Mouse (Mus musculus): ENCODE results near the gene Chd5. TPM values are rescaled to one million over a fixed set of nuclear protein-coding genes. Genes with fewer than 3 reads are reported as not detected.

The Chd5 gene
- polyA plus RNA-seq, 1 experiment from 2014 or later: 55.2 TPM

- WGBS: 1% methylated on average over 29 of the region's 29 CpGs
- peak overlapping the region; percentile 69 for H3K9ac ChIP-seq (ENCODE audit: low read depth, low read length)
- no peak overlapping the region for H3K27ac ChIP-seq (ENCODE audit: low read length)
- peaks cover 20% of the 10 kb centered on the region for H3K4me1 ChIP-seq (ENCODE audit: control insufficient read depth, insufficient read depth, low read length)
- peak; percentile 71 for ATAC-seq
- H3K27me3 ChIP-seq (ENCODE audit: control insufficient read depth, insufficient read depth, low read depth, low read length): peaks cover 72% of the 10 kb centered on the region
- peak overlapping the region; percentile 48 for H3K4me3 ChIP-seq (ENCODE audit: low read depth, low read length)
- H3K9me3 ChIP-seq (replicated peaks; ENCODE audit: control insufficient read depth, low read length, poor library complexity, severe bottlenecking): no peaks in the 10 kb centered on the region
- H3K4me2 ChIP-seq (ENCODE audit: low read length): peak overlapping the region; percentile 79
- no peaks in the 10 kb centered on the region for H3K36me3 ChIP-seq (ENCODE audit: control insufficient read depth, insufficient read depth, low read length)
These were observed 25.2 kb upstream of the Chd5 start for GRCm38 (mm10) chr4:152313211-152313632.

GRCm38 (mm10) chr4:152313934-152314333 is 24.5 kb upstream of the Chd5 start:
- Histone ChIP-seq H3K4me3 (ENCODE audit: low read depth, low read length) (peak overlapping the region; percentile 48), H3K4me1 (ENCODE audit: control insufficient read depth, insufficient read depth, low read length) (peaks cover 26% of the 10 kb centered on the region), H3K27ac (ENCODE audit: low read length) (no peak overlapping the region), H3K36me3 (ENCODE audit: control insufficient read depth, insufficient read depth, low read length) (no peaks in the 10 kb centered on the region), H3K9me3 (replicated peaks; ENCODE audit: control insufficient read depth, low read length, poor library complexity, severe bottlenecking) (no peaks in the 10 kb centered on the region), H3K4me2 (ENCODE audit: low read length) (peak overlapping the region; percentile 79), H3K9ac (ENCODE audit: low read depth, low read length) (peak overlapping the region; percentile 69), H3K27me3 (ENCODE audit: control insufficient read depth, insufficient read depth, low read depth, low read length) (peaks cover 77% of the 10 kb centered on the region)
- ATAC-seq: peak; percentile 56

GRCm38 (mm10) chr4:152315498-152316213 is 22.8 kb upstream of the Chd5 start:
- no peaks in the 10 kb centered on the region for H3K9me3 ChIP-seq (replicated peaks; ENCODE audit: control insufficient read depth, low read length, poor library complexity, severe bottlenecking)
- whole genome bisulfite sequencing: under 1% methylated on average over 43 of the region's 43 CpGs
- 0 out of 2 replicates have a peak overlapping the region, but pooled peaks have one; percentile 14 for H3K9ac ChIP-seq (ENCODE audit: low read depth, low read length)
- peak overlapping the region; percentile 50 for H3K4me2 ChIP-seq (ENCODE audit: low read length)
- H3K4me3 ChIP-seq (ENCODE audit: low read depth, low read length): peak overlapping the region; percentile 32
- H3K27me3 ChIP-seq (ENCODE audit: control insufficient read depth, insufficient read depth, low read depth, low read length): peaks cover 76% of the 10 kb centered on the region
- H3K36me3 ChIP-seq (ENCODE audit: control insufficient read depth, insufficient read depth, low read length): no peaks in the 10 kb centered on the region
- peaks cover 26% of the 10 kb centered on the region for H3K4me1 ChIP-seq (ENCODE audit: control insufficient read depth, insufficient read depth, low read length)
- no peak for ATAC-seq
- H3K27ac ChIP-seq (ENCODE audit: low read length): no peak overlapping the region

- Histone ChIP-seq H3K4me1 (ENCODE audit: control insufficient read depth, insufficient read depth, low read length) (peaks cover 21% of the 10 kb centered on the region), H3K9me3 (replicated peaks; ENCODE audit: control insufficient read depth, low read length, poor library complexity, severe bottlenecking) (no peaks in the 10 kb centered on the region), H3K36me3 (ENCODE audit: control insufficient read depth, insufficient read depth, low read length) (no peaks in the 10 kb centered on the region), H3K9ac (ENCODE audit: low read depth, low read length) (no peak overlapping the region), H3K4me2 (ENCODE audit: low read length) (no peak overlapping the region), H3K27me3 (ENCODE audit: control insufficient read depth, insufficient read depth, low read depth, low read length) (peaks cover 56% of the 10 kb centered on the region), H3K4me3 (ENCODE audit: low read depth, low read length) (no peak overlapping the region), H3K27ac (ENCODE audit: low read length) (no peak overlapping the region)
- no peak for ATAC-seq
- 81% methylated on average over 6 of the region's 6 CpGs for WGBS
These were observed 20.8 kb upstream of the Chd5 start for GRCm38 (mm10) chr4:152317631-152318033.

GRCm38 (mm10) chr4:152318517-152319234 is 19.8 kb upstream of the Chd5 start, which contains the start of gene Rnf207:
TSS of gene Rnf207 (minus strand) at chr4:152318993.
- Histone ChIP-seq H3K36me3 (ENCODE audit: control insufficient read depth, insufficient read depth, low read length) (no peaks in the 10 kb centered on the region), H3K9ac (ENCODE audit: low read depth, low read length) (peak within 1 kb of the TSS; percentile 52), H3K4me1 (ENCODE audit: control insufficient read depth, insufficient read depth, low read length) (peaks cover 12% of the 10 kb centered on the region), H3K27ac (ENCODE audit: low read length) (no peak within 1 kb of the TSS), H3K4me2 (ENCODE audit: low read length) (peak within 1 kb of the TSS; percentile 29; the same call in 1 of the 2 replicates), H3K27me3 (ENCODE audit: control insufficient read depth, insufficient read depth, low read depth, low read length) (peaks cover 53% of the 10 kb centered on the region), H3K4me3 (ENCODE audit: low read depth, low read length) (no peak within 1 kb of the TSS), H3K9me3 (replicated peaks; ENCODE audit: control insufficient read depth, low read length, poor library complexity, severe bottlenecking) (no peaks in the 10 kb centered on the region)
- 4% methylated on average over 26 of the region's 26 CpGs for WGBS
- no peak for ATAC-seq

GRCm38 (mm10) chr4:152321464-152321863 is 17.0 kb upstream of the Chd5 start:
- Histone ChIP-seq H3K27ac (ENCODE audit: low read length) (no peak overlapping the region), H3K27me3 (ENCODE audit: control insufficient read depth, insufficient read depth, low read depth, low read length) (peaks cover 26% of the 10 kb centered on the region), H3K4me2 (ENCODE audit: low read length) (no peak overlapping the region), H3K9ac (ENCODE audit: low read depth, low read length) (no peak overlapping the region), H3K9me3 (replicated peaks; ENCODE audit: control insufficient read depth, low read length, poor library complexity, severe bottlenecking) (no peaks in the 10 kb centered on the region), H3K36me3 (ENCODE audit: control insufficient read depth, insufficient read depth, low read length) (no peaks in the 10 kb centered on the region), H3K4me1 (ENCODE audit: control insufficient read depth, insufficient read depth, low read length) (peaks cover 6% of the 10 kb centered on the region), H3K4me3 (ENCODE audit: low read depth, low read length) (no peak overlapping the region)
- ATAC-seq: no peak
- WGBS: 52% methylated on average over 5 of the region's 5 CpGs

- H3K36me3 ChIP-seq (ENCODE audit: control insufficient read depth, insufficient read depth, low read length): peaks cover 1% of the 10 kb centered on the region; the same call in 1 of the 2 replicates
- no peaks in the 10 kb centered on the region for H3K9me3 ChIP-seq (replicated peaks; ENCODE audit: control insufficient read depth, low read length, poor library complexity, severe bottlenecking)
- no peak overlapping the region for H3K27ac ChIP-seq (ENCODE audit: low read length)
- WGBS: 55% methylated on average over 16 of the region's 16 CpGs
- no peaks in the 10 kb centered on the region for H3K27me3 ChIP-seq (ENCODE audit: control insufficient read depth, insufficient read depth, low read depth, low read length)
- H3K4me1 ChIP-seq (ENCODE audit: control insufficient read depth, insufficient read depth, low read length): peaks cover 14% of the 10 kb centered on the region
- ATAC-seq: peak; percentile 33; the same call in 1 of the 2 replicates
- H3K4me2 ChIP-seq (ENCODE audit: low read length): peak overlapping the region; percentile 40
- peak overlapping the region; percentile 80 for H3K4me3 ChIP-seq (ENCODE audit: low read depth, low read length)
- H3K9ac ChIP-seq (ENCODE audit: low read depth, low read length): no peak overlapping the region
These were observed 13.5 kb upstream of the Chd5 start for GRCm38 (mm10) chr4:152324641-152325562.

- H3K9ac ChIP-seq (ENCODE audit: low read depth, low read length): peak within 1 kb of the TSS; percentile 89
- under 1% methylated on average over 67 of the region's 70 CpGs for WGBS
- H3K36me3 ChIP-seq (ENCODE audit: control insufficient read depth, insufficient read depth, low read length): peaks cover 7% of the 10 kb centered on the region; the same call in 1 of the 2 replicates
- peaks cover 14% of the 10 kb centered on the region for H3K4me1 ChIP-seq (ENCODE audit: control insufficient read depth, insufficient read depth, low read length)
- peak; percentile 97 for ATAC-seq
- no peaks in the 10 kb centered on the region for H3K27me3 ChIP-seq (ENCODE audit: control insufficient read depth, insufficient read depth, low read depth, low read length)
- H3K9me3 ChIP-seq (replicated peaks; ENCODE audit: control insufficient read depth, low read length, poor library complexity, severe bottlenecking): no peaks in the 10 kb centered on the region
- H3K27ac ChIP-seq (ENCODE audit: low read length): peak within 1 kb of the TSS; percentile 70
- peak within 1 kb of the TSS; percentile 72 for H3K4me2 ChIP-seq (ENCODE audit: low read length)
- peak within 1 kb of the TSS; percentile 80 for H3K4me3 ChIP-seq (ENCODE audit: low read depth, low read length)
These were observed 12.7 kb upstream of the Chd5 start, which contains the start of gene Rpl22 for GRCm38 (mm10) chr4:152325574-152326411. TSS of gene Rpl22 (plus strand) at chr4:152325742.

Measured in midbrain, embryonic 16.5 days (tissue).